Mouse (Mus musculus) adrenal gland, postnatal 4 days (tissue): ENCODE measurements around the gene Wfdc8. TPM values are rescaled to one million over a fixed set of nuclear protein-coding genes. Genes with fewer than 3 reads are reported as not detected.
A peak's percentile ranks its signal among the peaks of the same experiment; 100 is the strongest.
"Not testable (repeated sequence)": the region's sequence is repeated elsewhere in the genome, so short reads cannot be mapped to it uniquely, and the experiment has no call there.

Experiments
- DNase-seq, 2 experiments: peaks; one replicate each; pipeline ENCODE4 v3.0.0; 2021 to 2022; ENCODE audit warnings: low spot score in 2 of 2, mixed read lengths in 2 of 2
- long read RNA-seq, 2 experiments: library from polyadenylated mRNA; stranded (forward); transcript quantifications; one replicate each; pipeline ENCODE4 v2.0.0; 2021
- total RNA-seq, 2 experiments: library from RNA; stranded (reverse); gene quantifications; 2 replicates each; pipeline ENCODE4 v1.2.3; 2021

Wfdc8 gene
- total RNA-seq, result under 1 TPM; 0.20 to 0.39 TPM
- long read RNA-seq, experiment 1, result 0 reads
- long read RNA-seq, experiment 2, result 0 reads

GRCm38 (mm10) chr2:164613471-164613870 is at the start of gene Wfdc8, which contains the start of gene Wfdc6b:
Gene Wfdc8, minus strand, starts transcription at chr2:164613626.
Gene Wfdc6b, plus strand, starts transcription at chr2:164613522.
- DNase-seq, result not testable (repeated sequence)

- no peak for DNase-seq
These were observed 43.1 kb upstream of the Wfdc8 start, which contains the start of gene Wfdc9 for GRCm38 (mm10) chr2:164656483-164656882. Gene Wfdc9, minus strand, starts transcription at chr2:164656583.

GRCm38 (mm10) chr2:164655858-164656257 is 42.4 kb upstream of the Wfdc8 start, which contains the start of gene Wfdc10:
Gene Wfdc10, plus strand, starts transcription at chr2:164656046.
- peak in 1 of 2 experiments; percentile 13 for DNase-seq

- DNase-seq, result no peak
These were observed 28.7 kb upstream of the Wfdc8 start for GRCm38 (mm10) chr2:164641881-164642673.

DNA sequence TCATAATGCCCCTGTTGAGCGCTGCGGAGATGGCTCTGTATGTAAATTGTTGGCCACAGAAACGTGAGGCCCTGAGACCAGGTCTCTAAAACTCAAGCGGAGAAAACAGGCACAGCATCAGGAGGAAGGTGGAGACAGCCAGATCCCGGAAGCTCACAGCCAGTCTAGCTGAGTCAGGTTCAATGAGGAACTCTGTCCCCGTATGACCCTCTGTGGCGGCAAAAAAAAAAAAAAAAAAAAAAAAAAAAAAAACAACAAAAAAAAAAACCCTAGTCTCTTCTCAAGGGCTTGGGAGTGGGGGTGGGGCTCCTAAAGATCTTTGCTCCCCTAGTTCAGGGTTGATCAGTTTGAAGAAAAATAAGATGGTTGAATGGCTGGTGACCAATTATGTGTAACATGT is 27.7 kb upstream of the Wfdc8 start:
- no peak for DNase-seq

- DNase-seq, result no peak
These were observed 25.3 kb upstream of the Wfdc8 start, which contains the start of gene Wfdc16 for GRCm38 (mm10) chr2:164638696-164639095. Gene Wfdc16, minus strand, starts transcription at chr2:164638796.

- DNase-seq, result no peak
These were observed 21.8 kb upstream of the Wfdc8 start for GRCm38 (mm10) chr2:164635266-164635665.

- DNase-seq, result no peak
These were observed 8.3 kb upstream of the Wfdc8 start for GRCm38 (mm10) chr2:164621775-164622174.

DNA sequence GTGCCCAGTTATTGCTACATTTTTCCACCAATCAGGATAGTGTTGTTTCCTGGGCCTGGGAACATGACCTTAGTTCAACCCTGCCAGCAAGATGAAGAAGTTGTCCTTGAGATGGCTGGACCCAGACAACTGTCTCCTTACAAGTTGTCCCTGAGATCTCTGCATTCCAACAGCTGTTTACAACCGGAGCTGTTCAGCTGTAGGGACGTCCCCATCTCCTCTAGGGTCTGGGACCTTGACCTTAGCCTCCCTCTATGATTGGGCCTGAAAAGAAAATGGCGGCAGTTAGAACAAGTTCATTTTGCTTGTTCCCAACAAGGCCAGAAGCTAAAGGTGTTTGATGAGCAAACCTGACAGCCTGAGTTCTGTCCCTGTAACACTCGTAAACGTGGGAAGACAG is 5.6 kb upstream of the Wfdc8 start:
- DNase-seq, result no peak

GRCm38 (mm10) chr2:164615386-164615785 is 2.0 kb upstream of the Wfdc8 start:
- no peak for DNase-seq

DNA sequence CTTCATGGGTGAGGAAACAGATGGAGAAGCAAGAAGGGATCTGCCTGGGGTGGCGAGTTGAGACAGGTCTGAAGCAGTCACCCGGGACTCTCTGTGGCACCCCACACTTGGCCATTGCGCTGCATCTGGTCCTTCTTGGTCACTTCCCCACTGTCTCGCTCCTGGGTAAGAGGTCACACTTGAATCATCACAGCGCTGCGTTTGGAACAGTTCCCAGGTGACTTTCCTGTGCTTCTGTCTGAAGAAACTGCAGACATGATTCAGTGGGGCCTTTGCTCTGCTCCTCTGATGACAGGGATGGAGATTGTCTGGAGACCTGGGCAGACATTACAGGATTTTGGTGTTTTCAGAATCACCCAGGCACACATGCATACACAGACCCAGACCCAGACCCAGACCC is 4.6 kb downstream of the Wfdc8 start:
- no peak for DNase-seq

- DNase-seq, result no peak
These were observed 9.0 kb downstream of the Wfdc8 start for GRCm38 (mm10) chr2:164604411-164604810.

GRCm38 (mm10) chr2:164603482-164603881 is 9.9 kb downstream of the Wfdc8 start:
- DNase-seq, result no peak

DNA sequence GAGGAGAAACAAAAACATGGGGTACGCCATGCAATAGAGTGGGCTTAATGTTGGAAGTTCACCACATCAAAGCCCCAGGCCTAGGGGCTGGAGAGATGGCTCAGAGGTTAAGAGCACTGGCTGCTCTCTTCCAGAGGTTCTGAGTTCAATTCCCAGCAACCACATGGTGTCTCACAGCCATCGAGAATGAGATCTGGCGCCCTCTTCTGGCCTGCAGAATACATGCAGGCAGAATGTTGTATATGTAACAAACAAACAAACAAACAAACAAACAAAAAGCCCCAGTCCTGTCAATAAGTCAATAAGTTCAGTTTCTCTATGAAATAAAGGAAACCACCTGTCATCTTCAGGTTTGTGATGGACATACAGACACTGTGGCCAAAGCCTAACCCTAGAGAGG is 13.2 kb downstream of the Wfdc8 start:
- no peak for DNase-seq

DNA sequence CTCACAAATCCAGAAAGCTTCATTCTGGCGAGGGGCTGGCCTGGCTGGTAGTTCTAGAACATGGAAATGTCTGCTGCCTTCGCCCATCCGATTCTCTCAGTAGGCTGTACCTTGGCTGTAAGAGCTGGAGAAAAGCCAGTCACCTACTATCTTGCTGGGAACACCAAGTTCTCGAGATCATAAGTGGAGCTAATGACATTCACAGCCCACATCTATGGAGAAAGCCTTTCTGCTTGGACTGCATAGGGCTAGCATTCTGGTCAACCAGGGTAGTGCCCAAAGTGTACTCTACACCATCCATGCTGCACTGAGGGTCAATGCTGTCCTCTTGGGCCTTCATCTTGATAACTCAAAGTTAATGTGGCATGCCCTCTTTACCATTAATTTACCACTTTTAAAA is 19.9 kb downstream of the Wfdc8 start, which contains the start of gene Eppin:
Gene Eppin (minus strand): TSS at position 101 of the 400 bp plus-strand sequence.
- DNase-seq, result no peak

DNA sequence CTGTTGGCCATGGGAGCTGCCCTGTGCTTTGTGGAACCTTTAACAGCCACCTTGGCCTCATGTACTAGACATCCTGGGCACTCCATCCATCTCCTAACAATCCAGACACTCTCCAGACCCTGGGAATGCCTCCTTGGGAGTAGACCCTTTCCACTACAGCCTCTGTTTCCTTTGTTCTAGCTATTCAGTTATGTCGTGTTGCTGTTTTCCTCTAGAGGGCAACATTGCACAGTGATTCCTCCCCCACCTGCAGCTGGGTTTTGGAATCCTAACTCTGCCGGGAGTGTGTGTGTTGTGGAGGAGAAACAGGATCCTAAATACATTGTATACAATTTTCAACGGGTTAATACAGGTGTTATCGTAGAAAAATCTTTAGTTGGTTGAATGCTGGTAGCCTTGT is 21.4 kb downstream of the Wfdc8 start:
- DNase-seq, result no peak

GRCm38 (mm10) chr2:164585025-164585725 is 28.3 kb downstream of the Wfdc8 start, which contains the start of gene Wfdc6a:
Gene Wfdc6a, minus strand, starts transcription at chr2:164585447.
- DNase-seq, result not testable (repeated sequence)

DNA sequence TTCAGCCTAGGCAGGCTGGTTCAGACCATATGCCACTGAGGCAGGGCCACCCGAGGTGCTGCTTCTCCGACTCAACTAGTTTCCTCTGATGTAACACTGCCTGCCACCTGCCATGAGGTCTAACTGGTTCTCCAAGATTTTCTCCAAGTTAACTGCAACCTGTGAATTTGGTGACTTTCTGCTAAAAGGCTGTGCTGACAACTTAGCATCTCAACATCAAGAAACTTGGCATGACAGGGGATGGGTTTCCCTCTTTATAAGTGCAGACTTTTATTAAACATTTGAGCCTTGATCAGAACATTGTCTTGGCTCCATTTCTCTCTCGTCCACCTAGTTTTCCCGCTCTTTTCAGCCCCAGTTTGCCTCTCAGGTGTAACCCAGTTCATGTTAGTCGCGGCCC is 40.1 kb downstream of the Wfdc8 start, which contains the start of gene Spint3:
Gene Spint3 (minus strand): TSS at position 101 of the 400 bp plus-strand sequence.
- not testable (repeated sequence) for DNase-seq

- DNase-seq, result no peak
These were observed 46.0 kb downstream of the Wfdc8 start for GRCm38 (mm10) chr2:164567460-164567859.

DNA sequence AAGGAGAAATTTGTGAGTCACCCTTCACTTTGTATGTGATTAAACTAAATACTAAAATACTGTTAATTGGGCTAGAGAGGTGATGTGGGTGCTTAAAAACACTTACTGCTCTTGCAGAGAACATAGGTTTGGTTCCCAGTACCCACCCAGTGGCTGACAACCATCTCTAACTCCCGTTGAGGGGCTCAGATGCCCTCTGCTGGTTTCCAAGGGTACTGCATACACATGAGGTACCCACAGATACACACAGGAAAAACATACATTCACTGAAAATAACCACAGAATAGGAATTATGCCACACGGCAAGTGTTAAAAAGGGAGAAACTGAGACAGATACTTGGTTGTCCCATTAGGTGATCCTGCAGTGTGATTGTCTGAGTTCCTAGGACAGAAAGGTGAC is 46.4 kb downstream of the Wfdc8 start:
- DNase-seq, result no peak

DNA sequence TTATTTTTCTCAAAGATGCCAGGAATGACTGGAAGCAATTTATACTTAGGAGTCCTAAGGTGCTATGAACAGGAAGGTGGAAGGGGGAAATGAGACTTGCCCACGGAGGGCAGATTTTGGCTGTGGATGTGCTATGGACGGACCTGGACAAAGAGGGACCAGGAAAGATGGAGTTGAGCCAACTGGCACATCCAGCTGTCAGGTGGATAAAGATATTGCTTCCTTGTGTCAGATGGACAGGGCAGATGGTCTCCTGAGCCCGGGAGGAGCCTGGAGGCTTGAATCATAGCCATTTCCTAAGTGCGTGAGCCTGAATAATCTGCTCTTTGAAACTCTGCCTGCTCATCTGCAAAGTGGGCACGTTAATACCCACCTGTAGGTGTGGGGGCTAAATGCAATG is 49.1 kb downstream of the Wfdc8 start:
- DNase-seq, result no peak
